ENCODE assay signal across 8 mouse cellular contexts in the genomic region with DNA sequence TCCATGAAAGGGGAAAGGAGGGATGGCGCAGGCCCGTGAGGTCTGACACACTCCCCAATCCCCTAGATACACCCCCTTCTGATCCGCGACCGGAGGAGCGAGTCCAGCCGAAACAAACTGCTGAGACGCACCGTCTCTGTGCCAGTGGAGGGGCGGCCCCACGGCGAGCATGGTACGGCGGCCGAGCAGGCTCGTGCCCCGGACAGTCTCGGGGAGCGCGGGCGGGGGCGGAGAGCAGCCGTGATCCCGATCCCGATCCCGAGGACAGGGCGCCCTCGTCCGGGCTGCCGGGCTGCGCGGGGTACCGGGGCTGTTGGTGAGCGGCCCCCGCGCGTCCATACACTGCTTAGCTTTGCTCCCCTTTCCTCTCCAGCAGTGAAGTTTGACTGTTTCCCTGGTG. TPM values are rescaled to one million over a fixed set of nuclear protein-coding genes. Genes with fewer than 3 reads are reported as not detected.
DNase-seq lines count a peak whose midpoint lies in the region; ATAC-seq and TF ChIP-seq lines count a peak whose summit lies in the region.

No protein-coding gene starts in this region.

- peak overlapping the region; percentile 24; the same call in 1 of the 2 replicates for H3K27ac ChIP-seq in brown adipose tissue, adult 24 weeks (replicated peaks; ENCODE audit: low read depth, low read length)
- peak overlapping the region; percentile 89 for H3K27ac ChIP-seq in forebrain, embryonic 10.5 days
- peak overlapping the region; percentile 32; the same call in 1 of the 2 replicates for H3K27ac ChIP-seq in lung, postnatal 0 days (ENCODE audit: low read length)

- H3K9me3 ChIP-seq in forebrain, embryonic 10.5 days, result no peaks in the 10 kb centered on the region
- H3K9me3 ChIP-seq in lung, postnatal 0 days (ENCODE audit: low read length), result no peaks in the 10 kb centered on the region

- ATAC-seq in lung, postnatal 0 days, result peak; percentile 75
- ATAC-seq in monocyte, adult 5-6 weeks (replicated peaks; ENCODE audit: insufficient number of reproducible peaks, low FRiP score, low TSS enrichment, poor library complexity, severe bottlenecking), result no peak

- peaks cover 14% of the 10 kb centered on the region for H3K36me3 ChIP-seq in forebrain, embryonic 10.5 days (replicated peaks)
- no peaks in the 10 kb centered on the region for H3K36me3 ChIP-seq in lung, postnatal 0 days (ENCODE audit: insufficient read depth, low read length)

- no peaks in the 10 kb centered on the region for H3K4me1 ChIP-seq in brown adipose tissue, adult 24 weeks (ENCODE audit: control insufficient read depth, insufficient read depth, insufficient read length, low read length)
- peaks cover 88% of the 10 kb centered on the region for H3K4me1 ChIP-seq in forebrain, embryonic 10.5 days
- peaks cover 9% of the 10 kb centered on the region; the same call in 1 of the 2 replicates for H3K4me1 ChIP-seq in lung, postnatal 0 days (ENCODE audit: insufficient read depth, low read depth, low read length)

- under 1% methylated on average over 37 of the region's 37 CpGs for WGBS in forebrain, embryonic 10.5 days
- WGBS in lung, postnatal 0 days, result 1% methylated on average over 22 of the region's 37 CpGs

- peak overlapping the region; percentile 59 for H3K4me3 ChIP-seq in brown adipose tissue, adult 24 weeks (ENCODE audit: insufficient read depth, low read depth, low read length)
- peak overlapping the region; percentile 61 for H3K4me3 ChIP-seq in forebrain, embryonic 10.5 days
- H3K4me3 ChIP-seq in lung, postnatal 0 days (ENCODE audit: low read depth, low read length), result peak overlapping the region; percentile 33

- no peak for TF ChIP-seq EP300 in lung, postnatal 0 days (IDR thresholded peaks at IDR 0.05)

- TF ChIP-seq CTCF in lung, postnatal 0 days (IDR thresholded peaks at IDR 0.05), result peak; percentile 55

- intact Hi-C loops in heart, postnatal 10 days (cut with DNase I), result no loop called here

- peak; percentile 34 for DNase-seq in ES-CJ7 (ENCODE audit: low read depth, low spot score)
- DNase-seq in forebrain, embryonic 10.5 days (ENCODE audit: extremely low spot score, low spot score), result peak; percentile 71
- peak; percentile 82 to 84 for DNase-seq in heart, postnatal 10 days
- peak; percentile 91 to 93 for DNase-seq in kidney, postnatal 36 days
- peak; percentile 70 for DNase-seq in lung, postnatal 0 days (ENCODE audit: low spot score)
- peak; percentile 65 for DNase-seq in retina, embryonic 14.5 days (ENCODE audit: low spot score)

- H3K4me2 ChIP-seq in lung, postnatal 0 days (replicated peaks; ENCODE audit: low read depth, low read length), result peak overlapping the region; percentile 72

- peaks cover 14% of the 10 kb centered on the region; the same call in 1 of the 2 replicates for H3K27me3 ChIP-seq in forebrain, embryonic 10.5 days (ENCODE audit: poor library complexity, severe bottlenecking)
- H3K27me3 ChIP-seq in lung, postnatal 0 days (replicated peaks; ENCODE audit: insufficient read depth, low read length), result no peaks in the 10 kb centered on the region

- peak overlapping the region; percentile 56 for H3K9ac ChIP-seq in lung, postnatal 0 days (replicated peaks; ENCODE audit: low read depth)

RNA-seq across cellular contexts. Expression of gene Syngap1, which starts 5.5 kb away (rescaled TPM):
- polyA plus RNA-seq in brown adipose tissue, adult 24 weeks (2012; ENCODE audit: insufficient read depth, insufficient read length, missing spikeins), result 1.1 and 1.6 TPM in 2 replicates
- polyA plus RNA-seq in forebrain, embryonic 10.5 days (2016; fragmentation: Nextera tagmentation; extraction: Ambion mirVana), result 1.5 and 1.9 TPM in 2 replicates
- total RNA-seq in heart, postnatal 10 days (2021), result 10 to 100 TPM in 1 of 2 experiments, 1 to 10 TPM in 1; 9.3 to 10.8 TPM
- 1.0 and 1.4 TPM in 2 replicates for polyA plus RNA-seq in lung, postnatal 0 days (2015; fragmentation: Nextera tagmentation; extraction: Ambion mirVana)
- 0.76 to 3.9 TPM (median 0.96 TPM) in 3 replicates for total RNA-seq in monocyte, adult 5-6 weeks (2017)

RNA-seq across cellular contexts. Expression of gene Cuta, which starts 7.2 kb away (rescaled TPM):
- 142 and 151 TPM in 2 replicates for polyA plus RNA-seq in brown adipose tissue, adult 24 weeks (2012; ENCODE audit: insufficient read depth, insufficient read length, missing spikeins)
- 180 and 184 TPM in 2 replicates for polyA plus RNA-seq in forebrain, embryonic 10.5 days (2016; fragmentation: Nextera tagmentation; extraction: Ambion mirVana)
- 100 to 1,000 TPM; 102 to 105 TPM for total RNA-seq in heart, postnatal 10 days (2021)
- 179 and 180 TPM in 2 replicates for polyA plus RNA-seq in lung, postnatal 0 days (2015; fragmentation: Nextera tagmentation; extraction: Ambion mirVana)
- total RNA-seq in monocyte, adult 5-6 weeks (2017), result 22.8 to 35.9 TPM (median 25.9 TPM) in 3 replicates

RNA-seq across cellular contexts. Expression of gene Phf1, which starts 13.7 kb away (rescaled TPM):
- polyA plus RNA-seq in brown adipose tissue, adult 24 weeks (2012; ENCODE audit: insufficient read depth, insufficient read length, missing spikeins), result 13.1 and 15.7 TPM in 2 replicates
- 2.8 and 2.9 TPM in 2 replicates for polyA plus RNA-seq in forebrain, embryonic 10.5 days (2016; fragmentation: Nextera tagmentation; extraction: Ambion mirVana)
- 10 to 100 TPM; 10.1 to 12.4 TPM for total RNA-seq in heart, postnatal 10 days (2021)
- 15.2 and 16.2 TPM in 2 replicates for polyA plus RNA-seq in lung, postnatal 0 days (2015; fragmentation: Nextera tagmentation; extraction: Ambion mirVana)
- total RNA-seq in monocyte, adult 5-6 weeks (2017), result 26.2 to 57.6 TPM (median 30.0 TPM) in 3 replicates

RNA-seq across cellular contexts. Expression of gene Zbtb9, which starts 26.4 kb away (rescaled TPM):
- polyA plus RNA-seq in brown adipose tissue, adult 24 weeks (2012; ENCODE audit: insufficient read depth, insufficient read length, missing spikeins), result 2.4 and 3.0 TPM in 2 replicates
- 17.5 and 20.1 TPM in 2 replicates for polyA plus RNA-seq in forebrain, embryonic 10.5 days (2016; fragmentation: Nextera tagmentation; extraction: Ambion mirVana)
- total RNA-seq in heart, postnatal 10 days (2021), result 1 to 10 TPM; 2.7 to 4.9 TPM
- polyA plus RNA-seq in lung, postnatal 0 days (2015; fragmentation: Nextera tagmentation; extraction: Ambion mirVana), result 9.3 and 9.9 TPM in 2 replicates
- total RNA-seq in monocyte, adult 5-6 weeks (2017), result 23.5 to 34.2 TPM (median 32.3 TPM) in 3 replicates

RNA-seq across cellular contexts. Expression of gene Kifc5b, which starts 29.7 kb away (rescaled TPM):
- polyA plus RNA-seq in brown adipose tissue, adult 24 weeks (2012; ENCODE audit: insufficient read depth, insufficient read length, missing spikeins), result not detected in 2 replicates
- 11.7 and 12.5 TPM in 2 replicates for polyA plus RNA-seq in forebrain, embryonic 10.5 days (2016; fragmentation: Nextera tagmentation; extraction: Ambion mirVana)
- total RNA-seq in heart, postnatal 10 days (2021), result 1 to 10 TPM; 3.9 to 4.1 TPM
- polyA plus RNA-seq in lung, postnatal 0 days (2015; fragmentation: Nextera tagmentation; extraction: Ambion mirVana), result 0.35 and 0.44 TPM in 2 replicates
- 1.5 to 3.2 TPM (median 2.3 TPM) in 3 replicates for total RNA-seq in monocyte, adult 5-6 weeks (2017)

Comparison
In these comparisons a context has a peak if more than half of its experiments do, and no peak if none do; other contexts are left out.
1. DNase-seq: peak in every context shown above with its lines; median percentile 92 in kidney, postnatal 36 days; 83 in heart, postnatal 10 days; 71 in forebrain, embryonic 10.5 days; 70 in lung, postnatal 0 days; 65 in retina, embryonic 14.5 days; 34 in ES-CJ7.
2. H3K27ac ChIP-seq: peak in every context shown above with its lines; median percentile 89 in forebrain, embryonic 10.5 days; 32 in lung, postnatal 0 days; 24 in brown adipose tissue, adult 24 weeks.